Mouse (Mus musculus) hindbrain, embryonic 12.5 days (tissue): ENCODE data around the gene Pla2g1b. TPM values are rescaled to one million over a fixed set of nuclear protein-coding genes. Genes with fewer than 3 reads are reported as not detected.
A peak's percentile ranks its signal among the peaks of the same experiment; 100 is the strongest.
"Not testable (repeated sequence)": the region's sequence is repeated elsewhere in the genome, so short reads cannot be mapped to it uniquely, and the experiment has no call there.

ENCODE experiments used
- ATAC-seq: fragments of 200-750 bp; cut with Nextera tagmentation; 2 replicates; pipeline ENCODE4 v1.8.0; 2017; ENCODE audit warnings: moderate TSS enrichment; ENCODE audit not compliant: low FRiP score
- H3K27ac ChIP-seq: fragments of 300-500 bp; sonication (generic); 2 replicates; pipeline ENCODE4 v1.5.1; 2016; ENCODE audit warnings: mild to moderate bottlenecking
- H3K27me3 ChIP-seq: fragments of 300-500 bp; sonication (generic); 2 replicates; pipeline ENCODE4 v1.6.1; 2016; ENCODE audit warnings: mild to moderate bottlenecking
- H3K36me3 ChIP-seq: fragments of 300-500 bp; sonication (generic); 2 replicates; pipeline ENCODE4 v1.6.1; 2016; ENCODE audit warnings: mild to moderate bottlenecking
- H3K4me1 ChIP-seq: fragments of 300-500 bp; sonication (generic); 2 replicates; pipeline ENCODE4 v1.6.1; 2016
- H3K4me2 ChIP-seq: fragments of 300-500 bp; sonication (generic); replicated peaks from 2 replicates; pipeline ENCODE4 v1.6.1; 2016; ENCODE audit warnings: mild to moderate bottlenecking
- H3K4me3 ChIP-seq: fragments of 300-500 bp; sonication (generic); 2 replicates; pipeline ENCODE4 v1.5.1; 2016; ENCODE audit warnings: mild to moderate bottlenecking
- H3K9ac ChIP-seq: fragments of 300-500 bp; sonication (generic); 2 replicates; pipeline ENCODE4 v1.6.1; 2016; ENCODE audit warnings: mild to moderate bottlenecking, moderate library complexity
- H3K9me3 ChIP-seq: fragments of 300-500 bp; sonication (generic); replicated peaks from 2 replicates; pipeline ENCODE4 v1.6.1; 2016; ENCODE audit warnings: mild to moderate bottlenecking
- WGBS: fragments of 180-500 bp; shearing (Covaris S2); methylation state at CpG from one replicate; pipeline ENCODE4 v1.1.7; 2016; 5-methylcytosine and 5-hydroxymethylcytosine counted together
- polyA plus RNA-seq: library from polyadenylated mRNA; unstranded; fragments of >200 nt; fragmentation: Nextera tagmentation; extraction: Ambion mirVana; gene quantifications from 2 replicates; pipeline ENCODE4 v1.2.1, GENCODE M21; 2016

Pla2g1b gene
- polyA plus RNA-seq, 1 experiment from 2014 or later, result not detected

DNA sequence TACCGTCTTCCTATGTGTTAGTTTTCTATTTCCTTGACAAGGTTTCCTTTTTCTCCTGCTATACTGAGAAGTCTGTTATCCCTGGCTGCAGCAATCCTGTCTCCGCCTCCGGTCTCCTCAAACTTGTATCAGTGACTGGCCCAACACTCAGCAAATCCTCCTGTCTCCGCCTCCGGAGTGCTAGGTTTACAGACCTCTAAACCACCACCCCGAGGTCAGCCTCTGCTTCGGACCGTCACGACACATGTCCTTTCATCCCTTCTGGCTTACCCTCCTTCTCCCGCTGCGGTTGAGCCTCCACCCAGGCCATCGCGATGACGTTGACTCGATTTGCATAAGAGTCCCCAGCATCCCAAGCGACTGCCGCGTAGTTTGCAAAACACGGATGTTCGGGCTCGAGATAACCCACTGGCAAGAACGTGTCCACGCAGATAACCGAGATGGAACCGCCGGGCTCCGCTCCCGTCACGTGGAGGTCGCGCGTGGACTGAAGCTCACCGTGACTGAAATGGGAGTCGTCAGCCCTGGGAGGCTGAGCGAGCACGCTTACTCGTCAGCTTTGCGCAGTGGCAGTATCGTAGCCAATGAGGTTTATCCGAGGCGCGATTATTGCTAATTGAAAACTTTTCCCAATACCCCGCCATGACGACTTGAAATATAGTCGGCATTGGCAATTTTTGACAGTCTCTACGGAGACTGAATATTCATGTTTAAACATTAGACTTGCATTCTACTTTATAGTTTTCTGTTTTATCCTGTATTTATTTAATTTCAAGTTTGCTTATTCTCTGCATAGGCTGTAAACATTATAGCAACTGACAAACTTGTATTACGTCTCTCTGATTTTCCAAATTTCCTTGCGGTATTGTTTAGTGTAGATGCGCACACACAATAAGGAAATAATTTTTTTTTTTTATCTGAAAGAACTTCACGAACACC lies 23.9 kb downstream of the Pla2g1b start:
- Histone ChIP-seq H3K27me3 (peaks cover 3% of the 10 kb centered on the region; the same call in 1 of the 2 replicates), H3K4me1 (peaks cover 20% of the 10 kb centered on the region), H3K4me3 (peak overlapping the region; percentile 34), H3K27ac (peak overlapping the region; percentile 100), H3K4me2 (peak overlapping the region; percentile 71), H3K9ac (peak overlapping the region; percentile 85), H3K9me3 (no peaks in the 10 kb centered on the region), H3K36me3 (no peaks in the 10 kb centered on the region)
- ATAC-seq, result peak; percentile 84
- WGBS, result under 1% methylated on average over 50 of the region's 50 CpGs

- no peaks in the 10 kb centered on the region for H3K9me3 ChIP-seq
- no peak for ATAC-seq
- peak overlapping the region; percentile 71; the same call in 1 of the 2 replicates for H3K4me2 ChIP-seq
- WGBS, result 14% methylated on average over 8 of the region's 8 CpGs
- no peak overlapping the region for H3K4me3 ChIP-seq
- H3K36me3 ChIP-seq, result no peaks in the 10 kb centered on the region
- H3K27me3 ChIP-seq, result peaks cover 3% of the 10 kb centered on the region; the same call in 1 of the 2 replicates
- H3K27ac ChIP-seq, result peak overlapping the region; percentile 58; the same call in 1 of the 2 replicates
- H3K4me1 ChIP-seq, result peaks cover 20% of the 10 kb centered on the region
- H3K9ac ChIP-seq, result no peak overlapping the region
Observed at GRCm38 (mm10) chr5:115490638-115491000, 24.6 kb downstream of the Pla2g1b start.

- Histone ChIP-seq H3K27ac (no peak overlapping the region), H3K4me1 (peaks cover 20% of the 10 kb centered on the region), H3K27me3 (no peaks in the 10 kb centered on the region; the same call in 1 of the 2 replicates), H3K9ac (no peak overlapping the region), H3K36me3 (no peaks in the 10 kb centered on the region), H3K4me2 (peak overlapping the region; percentile 71; the same call in 1 of the 2 replicates), H3K4me3 (no peak overlapping the region), H3K9me3 (no peaks in the 10 kb centered on the region)
- 36% methylated on average over 5 of the region's 5 CpGs for WGBS
- no peak for ATAC-seq
Observed at GRCm38 (mm10) chr5:115491076-115491475, 25.0 kb downstream of the Pla2g1b start.

DNA sequence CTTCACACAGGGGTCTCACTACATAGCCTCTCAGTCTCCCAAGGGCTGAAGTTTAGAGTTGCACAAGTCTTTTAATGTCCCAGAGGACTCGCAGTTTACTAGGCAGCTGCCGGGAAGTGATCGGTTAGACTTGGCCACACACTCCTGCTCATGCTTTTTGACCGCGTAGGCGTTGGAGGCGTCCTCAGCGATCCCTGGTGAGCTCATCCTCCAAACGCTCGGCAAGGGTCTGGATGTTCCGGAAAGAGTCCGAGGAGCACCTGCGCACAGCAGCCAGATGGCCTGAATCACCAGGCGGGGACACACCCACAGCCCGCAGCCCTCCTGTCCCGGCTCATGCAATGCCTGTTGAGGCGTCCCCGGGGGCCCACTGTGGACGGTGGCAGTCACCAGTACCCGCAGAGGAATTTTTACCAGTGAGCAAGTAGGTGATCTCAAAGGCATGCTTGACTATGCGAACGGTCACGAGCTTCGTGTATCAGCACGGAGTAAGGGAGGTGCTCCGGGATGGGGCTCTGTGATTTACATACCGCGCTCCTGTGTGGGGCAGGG lies 25.8 kb downstream of the Pla2g1b start:
- no peak for ATAC-seq
- 5% methylated on average over 28 of the region's 28 CpGs for WGBS
- H3K9me3 ChIP-seq, result no peaks in the 10 kb centered on the region
- H3K27ac ChIP-seq, result 0 out of 2 replicates have a peak overlapping the region, but pooled peaks have one; percentile 17
- 0 out of 2 replicates have a peak overlapping the region, but pooled peaks have one; percentile 20 for H3K9ac ChIP-seq
- H3K4me2 ChIP-seq, result peak overlapping the region; percentile 54
- H3K4me1 ChIP-seq, result peaks cover 20% of the 10 kb centered on the region
- no peaks in the 10 kb centered on the region; the same call in 1 of the 2 replicates for H3K27me3 ChIP-seq
- H3K36me3 ChIP-seq, result no peaks in the 10 kb centered on the region
- H3K4me3 ChIP-seq, result peak overlapping the region; percentile 20

DNA sequence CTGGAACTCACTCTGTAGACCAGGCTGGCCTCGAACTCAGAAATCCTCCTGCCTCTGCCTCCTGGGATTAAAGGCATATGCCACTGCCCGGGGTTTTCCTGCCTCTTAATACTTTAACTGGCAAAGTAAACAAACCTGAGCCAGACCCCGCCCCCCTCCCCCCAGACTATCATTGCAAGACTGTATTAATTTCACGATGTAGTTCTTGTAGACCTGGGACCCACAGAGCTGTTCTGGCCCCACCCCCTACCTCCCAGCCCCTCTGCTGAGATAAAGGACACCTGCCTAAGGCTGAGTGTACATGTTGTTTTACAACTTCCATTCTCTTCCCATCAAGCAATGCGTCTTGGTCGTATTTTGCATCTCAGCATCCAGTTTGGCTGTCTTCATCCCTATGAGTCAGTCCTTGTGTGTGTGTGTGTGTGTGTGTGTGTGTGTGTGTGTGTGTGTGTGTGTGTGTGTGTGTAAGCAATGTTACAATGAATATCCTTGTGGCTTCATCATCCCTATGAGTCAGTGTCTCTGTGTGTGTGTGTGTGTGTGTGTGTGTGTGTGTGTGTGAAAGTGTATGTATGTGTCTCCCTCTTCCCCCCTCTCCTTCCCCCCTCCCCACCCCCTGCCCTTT lies 26.8 kb downstream of the Pla2g1b start:
- no peak overlapping the region for H3K9ac ChIP-seq
- no peaks in the 10 kb centered on the region for H3K36me3 ChIP-seq
- H3K4me1 ChIP-seq, result peaks cover 20% of the 10 kb centered on the region
- H3K4me2 ChIP-seq, result no peak overlapping the region
- H3K27me3 ChIP-seq, result no peaks in the 10 kb centered on the region; the same call in 1 of the 2 replicates
- WGBS, result 78% methylated on average over 6 of the region's 6 CpGs
- ATAC-seq, result no peak
- no peaks in the 10 kb centered on the region for H3K9me3 ChIP-seq
- H3K4me3 ChIP-seq, result no peak overlapping the region
- H3K27ac ChIP-seq, result no peak overlapping the region

GRCm38 (mm10) chr5:115493441-115493840 lies 27.4 kb downstream of the Pla2g1b start:
- H3K9ac ChIP-seq, result 0 out of 2 replicates have a peak overlapping the region, but pooled peaks have one; percentile 23
- no peaks in the 10 kb centered on the region for H3K36me3 ChIP-seq
- H3K27me3 ChIP-seq, result no peaks in the 10 kb centered on the region; the same call in 1 of the 2 replicates
- ATAC-seq, result no peak
- no peak overlapping the region for H3K4me2 ChIP-seq
- 71% methylated on average over 5 of the region's 5 CpGs for WGBS
- no peak overlapping the region for H3K4me3 ChIP-seq
- peaks cover 20% of the 10 kb centered on the region for H3K4me1 ChIP-seq
- peak overlapping the region; percentile 46; the same call in 1 of the 2 replicates for H3K27ac ChIP-seq
- no peaks in the 10 kb centered on the region for H3K9me3 ChIP-seq

GRCm38 (mm10) chr5:115495618-115496017 lies 29.6 kb downstream of the Pla2g1b start:
- not testable (repeated sequence) for H3K4me2 ChIP-seq, H3K36me3 ChIP-seq, H3K4me3 ChIP-seq, H3K9ac ChIP-seq, H3K27me3 ChIP-seq, H3K9me3 ChIP-seq, ATAC-seq, H3K27ac ChIP-seq
- 79% methylated on average over 3 of the region's 3 CpGs for WGBS
- peaks cover 16% of the 10 kb centered on the region for H3K4me1 ChIP-seq

GRCm38 (mm10) chr5:115497033-115497432 lies 31.0 kb downstream of the Pla2g1b start:
- no peaks in the 10 kb centered on the region for H3K36me3 ChIP-seq
- ATAC-seq, result no peak
- H3K4me3 ChIP-seq, result no peak overlapping the region
- H3K4me2 ChIP-seq, result no peak overlapping the region
- no peaks in the 10 kb centered on the region; the same call in 1 of the 2 replicates for H3K27me3 ChIP-seq
- WGBS, result 75% methylated on average over 7 of the region's 7 CpGs
- H3K9me3 ChIP-seq, result no peaks in the 10 kb centered on the region
- H3K27ac ChIP-seq, result no peak overlapping the region
- H3K9ac ChIP-seq, result no peak overlapping the region
- peaks cover 3% of the 10 kb centered on the region for H3K4me1 ChIP-seq

GRCm38 (mm10) chr5:115498307-115499240 lies 32.5 kb downstream of the Pla2g1b start:
- ATAC-seq, result no peak
- no peaks in the 10 kb centered on the region for H3K36me3 ChIP-seq
- H3K27ac ChIP-seq, result no peak overlapping the region
- peaks cover 4% of the 10 kb centered on the region for H3K4me1 ChIP-seq
- WGBS, result 56% methylated on average over 9 of the region's 9 CpGs
- H3K4me3 ChIP-seq, result no peak overlapping the region
- no peak overlapping the region for H3K9ac ChIP-seq
- H3K27me3 ChIP-seq, result no peaks in the 10 kb centered on the region; the same call in 1 of the 2 replicates
- no peak overlapping the region for H3K4me2 ChIP-seq
- H3K9me3 ChIP-seq, result no peaks in the 10 kb centered on the region

GRCm38 (mm10) chr5:115500383-115500935 lies 34.4 kb downstream of the Pla2g1b start:
- Histone ChIP-seq H3K4me1 (peaks cover 4% of the 10 kb centered on the region), H3K9ac (no peak overlapping the region), H3K27me3 (no peaks in the 10 kb centered on the region), H3K36me3 (no peaks in the 10 kb centered on the region), H3K4me2 (no peak overlapping the region), H3K9me3 (no peaks in the 10 kb centered on the region), H3K4me3 (no peak overlapping the region), H3K27ac (no peak overlapping the region)
- no peak for ATAC-seq
- 84% methylated on average over 12 of the region's 12 CpGs for WGBS

GRCm38 (mm10) chr5:115503035-115503434 lies 37.0 kb downstream of the Pla2g1b start:
- no peaks in the 10 kb centered on the region for H3K9me3 ChIP-seq
- H3K27me3 ChIP-seq, result no peaks in the 10 kb centered on the region
- no peak overlapping the region for H3K27ac ChIP-seq
- H3K4me2 ChIP-seq, result no peak overlapping the region
- no peaks in the 10 kb centered on the region for H3K36me3 ChIP-seq
- 62% methylated on average over 12 of the region's 12 CpGs for WGBS
- ATAC-seq, result no peak
- peaks cover 16% of the 10 kb centered on the region for H3K4me1 ChIP-seq
- H3K9ac ChIP-seq, result no peak overlapping the region
- H3K4me3 ChIP-seq, result no peak overlapping the region
